Mouse (Mus musculus): ENCODE measurements around the gene Tmod2.

DNA sequence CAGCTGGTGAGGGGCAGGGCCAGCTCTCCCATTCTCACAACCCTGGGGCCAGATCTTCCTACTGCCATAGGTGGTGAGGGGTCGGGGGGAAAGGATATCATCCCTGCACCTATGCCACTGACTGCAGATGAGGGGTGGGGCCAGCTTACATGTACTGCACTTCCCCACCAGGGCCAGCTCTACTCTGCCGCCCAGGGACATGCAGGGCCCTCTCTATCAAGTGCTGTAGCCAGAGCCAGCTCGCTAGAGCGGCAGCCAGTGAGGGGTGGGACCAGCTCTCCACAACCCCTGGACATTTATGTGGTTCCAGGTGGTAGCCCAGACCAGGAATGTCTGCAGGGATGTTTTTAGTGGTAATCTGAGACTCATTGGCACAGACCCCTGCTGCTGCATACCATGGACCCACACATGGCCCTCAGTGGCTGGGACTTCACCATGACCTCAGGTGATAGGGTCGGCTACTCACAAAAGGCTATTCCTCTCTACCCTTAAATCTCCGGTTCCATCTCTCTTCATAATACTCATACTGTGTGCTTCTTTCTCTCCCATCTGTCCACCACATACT is 7.8 kb upstream of the Tmod2 start:
- TF ChIP-seq POLR2A (IDR thresholded peaks at IDR 0.05; ENCODE audit: control insufficient read depth in 1 of 2, insufficient read depth in 1 of 2, low read depth in 1 of 2, low read length in 2 of 2, poor library complexity in 1 of 2) (no peak), E2F4 (IDR thresholded peaks at IDR 0.05; ENCODE audit: borderline replicate concordance, low read depth, low read length) (no peak), NELFE (IDR thresholded peaks at IDR 0.05; ENCODE audit: low read depth, low read length) (no peak), MYC (IDR thresholded peaks at IDR 0.05; ENCODE audit: low read depth, low read length) (no peak), USF1 (IDR thresholded peaks at IDR 0.05; ENCODE audit: low read depth, low read length) (no peak), HCFC1 (IDR thresholded peaks at IDR 0.05; ENCODE audit: low read depth, low read length) (no peak), UBTF (IDR thresholded peaks at IDR 0.05; ENCODE audit: borderline replicate concordance, insufficient read depth, low read depth, low read length) (no peak)

All from MEL (cell line).